Mouse (Mus musculus) thymus, adult 2 months (tissue): ENCODE measurements around the gene Per3.

Source experiments
- CTCF ChIP-seq: fragments of 200-500 bp; IDR thresholded peaks from 2 replicates; pipeline ENCODE4 v1.5.1; 2012; ENCODE audit warnings: mild to moderate bottlenecking, control low read depth, low read length, moderate library complexity, borderline replicate concordance; ENCODE audit not compliant: control insufficient read depth, poor library complexity, insufficient read depth; ENCODE audit errors: extremely low read depth
- POLR2A ChIP-seq: fragments of 200-500 bp; IDR thresholded peaks from 2 replicates; pipeline ENCODE4 v1.6.1; 2012; ENCODE audit warnings: mild to moderate bottlenecking, low read length, control low read depth, moderate library complexity; ENCODE audit not compliant: control insufficient read depth, poor library complexity, insufficient read depth; ENCODE audit errors: extremely low read depth

GRCm38 (mm10) chr4:151083027-151083426, 38.6 kb upstream of the Per3 start:
- TF ChIP-seq CTCF (no peak), POLR2A (no peak)
